Mouse (Mus musculus): ENCODE results near the gene Rrm1. TPM values are rescaled to one million over a fixed set of nuclear protein-coding genes. Genes with fewer than 3 reads are reported as not detected.

The Rrm1 gene
- total RNA-seq, 2 experiments from 2014 or later, result 13.9 to 15.4 TPM

DNA sequence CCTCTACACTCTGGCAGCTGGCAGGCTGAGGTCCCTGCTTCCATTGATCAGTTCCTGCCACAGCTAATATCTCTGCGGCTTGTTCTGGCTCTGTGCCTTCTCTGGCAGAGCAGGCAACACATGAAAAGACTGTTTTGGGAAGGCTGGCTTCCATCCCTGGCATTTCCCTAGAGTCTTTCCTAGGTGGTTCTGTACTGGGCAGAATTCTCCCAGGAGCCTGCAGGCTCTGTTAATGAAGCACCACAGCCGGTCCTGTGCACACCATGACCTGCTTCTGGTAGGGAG lies 75.5 kb downstream of the Rrm1 start:
- DNase-seq (ENCODE audit: low spot score in 2 of 2), result no peak

Other genes with a start within 250 kb of the Rrm1 start
- gene Nup98, start 231.5 kb upstream of the Rrm1 start, total RNA-seq (2021), result 10 to 100 TPM; 72.5 to 80.1 TPM
- 10 to 100 TPM; 57.5 to 79.5 TPM for gene Pgap2, start 231.5 kb upstream of the Rrm1 start, total RNA-seq (2021)
- gene Rhog, start 185.6 kb upstream of the Rrm1 start, total RNA-seq (2021), result 10 to 100 TPM; 43.5 to 55.7 TPM
- 10 to 100 TPM; 74.0 to 77.1 TPM for gene Stim1, start 173.9 kb upstream of the Rrm1 start, total RNA-seq (2021)
- gene Olfr543, start 40.0 kb downstream of the Rrm1 start, total RNA-seq (2021), result not detected
- gene Olfr544, start 46.6 kb downstream of the Rrm1 start, total RNA-seq (2021), result not detected
- not detected for gene Olfr545, start 57.9 kb downstream of the Rrm1 start, total RNA-seq (2021)
- not detected for gene Olfr547, start 93.1 kb downstream of the Rrm1 start, total RNA-seq (2021)
- not detected for gene Olfr548-ps1, start 99.2 kb downstream of the Rrm1 start, total RNA-seq (2021)
- not detected for gene Olfr549, start 108.2 kb downstream of the Rrm1 start, total RNA-seq (2021)
- gene Trim21, start 123.8 kb downstream of the Rrm1 start, total RNA-seq (2021), result 10 to 100 TPM; 12.1 to 14.6 TPM
- gene Olfr550, start 129.7 kb downstream of the Rrm1 start, total RNA-seq (2021), result not detected
- not detected for gene Olfr551, start 150.2 kb downstream of the Rrm1 start, total RNA-seq (2021)
- gene Olfr552, start 156.1 kb downstream of the Rrm1 start, total RNA-seq (2021), result under 1 TPM in 1 of 2 experiments, not detected in 1; 0.10 TPM
- not detected for gene Olfr553, start 176.5 kb downstream of the Rrm1 start, total RNA-seq (2021)
- gene Olfr554, start 196.7 kb downstream of the Rrm1 start, total RNA-seq (2021), result not detected
- not detected for gene Olfr555, start 217.1 kb downstream of the Rrm1 start, total RNA-seq (2021)
- not detected for gene Olfr556, start 223.2 kb downstream of the Rrm1 start, total RNA-seq (2021)
- gene Trim68, start 245.6 kb downstream of the Rrm1 start, total RNA-seq (2021), result 1 to 10 TPM; 7.8 to 9.1 TPM

Data from adrenal gland, adult 18-20 months (tissue).